Mouse (Mus musculus) embryonic fibroblast, embryonic 13.5 days (primary cell): ENCODE data around the gene Ctnna2.

Experiments
- CTCF ChIP-seq: IDR thresholded peaks from 2 replicates; pipeline ENCODE4 v1.5.1; 2011; ENCODE audit warnings: mild to moderate bottlenecking, control low read depth, low read length, moderate library complexity, borderline replicate concordance; ENCODE audit not compliant: insufficient read depth
- POLR2A ChIP-seq: IDR thresholded peaks from 2 replicates; pipeline ENCODE4 v1.6.1; 2011; ENCODE audit warnings: low read depth, mild to moderate bottlenecking, control low read depth, low read length, moderate library complexity

GRCm38 (mm10) chr6:76974297-76974696 is 1005.2 kb downstream of the Ctnna2 start:
- TF ChIP-seq CTCF (no peak), POLR2A (no peak)
